Mouse (Mus musculus) embryonic facial prominence, embryonic 12.5 days (tissue): ENCODE data around the gene Gan. TPM values are rescaled to one million over a fixed set of nuclear protein-coding genes. Genes with fewer than 3 reads are reported as not detected.

ENCODE experiments used
- ATAC-seq: fragments of 200-750 bp; cut with Nextera tagmentation; 2 replicates; pipeline ENCODE4 v1.8.0; 2017; ENCODE audit not compliant: insufficient number of reproducible peaks, insufficient read depth, low FRiP score, low TSS enrichment
- H3K27ac ChIP-seq: fragments of 300-500 bp; sonication (generic); 2 replicates; pipeline ENCODE4 v1.5.1; 2016; ENCODE audit warnings: mild to moderate bottlenecking
- H3K27me3 ChIP-seq: fragments of 300-500 bp; sonication (generic); 2 replicates; pipeline ENCODE4 v1.6.1; 2016; ENCODE audit warnings: mild to moderate bottlenecking, moderate library complexity
- H3K36me3 ChIP-seq: fragments of 300-500 bp; sonication (generic); 2 replicates; pipeline ENCODE4 v1.6.1; 2016; ENCODE audit warnings: mild to moderate bottlenecking
- H3K4me1 ChIP-seq: fragments of 300-500 bp; sonication (generic); 2 replicates; pipeline ENCODE4 v1.6.1; 2016
- H3K4me2 ChIP-seq: fragments of 300-500 bp; sonication (generic); replicated peaks from 2 replicates; pipeline ENCODE4 v1.6.1; 2016; ENCODE audit warnings: mild to moderate bottlenecking, moderate library complexity
- H3K4me3 ChIP-seq: fragments of 300-500 bp; sonication (generic); 2 replicates; pipeline ENCODE4 v1.5.1; 2016; ENCODE audit warnings: mild to moderate bottlenecking
- H3K9ac ChIP-seq: fragments of 300-500 bp; sonication (generic); 2 replicates; pipeline ENCODE4 v1.6.1; 2016; ENCODE audit warnings: mild to moderate bottlenecking, moderate library complexity
- H3K9me3 ChIP-seq: fragments of 300-500 bp; sonication (generic); 2 replicates; pipeline ENCODE4 v1.6.1; 2016; ENCODE audit warnings: mild to moderate bottlenecking, moderate library complexity
- WGBS: fragments of 180-500 bp; shearing (Covaris S2); methylation state at CpG from one replicate; pipeline ENCODE4 v1.1.7; 2016; 5-methylcytosine and 5-hydroxymethylcytosine counted together
- polyA plus RNA-seq: library from polyadenylated mRNA; unstranded; fragments of >200 nt; fragmentation: Nextera tagmentation; extraction: Ambion mirVana; gene quantifications from 2 replicates; pipeline ENCODE4 v1.2.1, GENCODE M21; 2016

The Gan gene
- polyA plus RNA-seq, 1 experiment from 2014 or later = 3.4 TPM

GRCm38 (mm10) chr8:117203085-117203484, 45.1 kb downstream of the Gan start:
- Histone ChIP-seq H3K4me3 (no peak overlapping the region), H3K9ac (no peak overlapping the region), H3K4me1 (peaks cover 18% of the 10 kb centered on the region), H3K4me2 (no peak overlapping the region), H3K36me3 (peaks cover 26% of the 10 kb centered on the region), H3K9me3 (no peaks in the 10 kb centered on the region), H3K27me3 (no peaks in the 10 kb centered on the region), H3K27ac (no peak overlapping the region)
- 87% methylated on average over 4 of the region's 4 CpGs for WGBS
- no peak for ATAC-seq

GRCm38 (mm10) chr8:117205884-117206283, 47.9 kb downstream of the Gan start:
- 91% methylated on average over 4 of the region's 4 CpGs for WGBS
- Histone ChIP-seq H3K9me3 (no peaks in the 10 kb centered on the region), H3K36me3 (peaks cover 39% of the 10 kb centered on the region), H3K4me2 (no peak overlapping the region), H3K9ac (no peak overlapping the region), H3K4me1 (peaks cover 8% of the 10 kb centered on the region; the same call in 1 of the 2 replicates), H3K27ac (no peak overlapping the region), H3K27me3 (no peaks in the 10 kb centered on the region), H3K4me3 (no peak overlapping the region)
- ATAC-seq = no peak

GRCm38 (mm10) chr8:117206636-117207035, 48.7 kb downstream of the Gan start:
- Histone ChIP-seq H3K9me3 (no peaks in the 10 kb centered on the region), H3K27me3 (no peaks in the 10 kb centered on the region), H3K27ac (no peak overlapping the region), H3K36me3 (peaks cover 34% of the 10 kb centered on the region), H3K4me3 (no peak overlapping the region), H3K4me1 (peaks cover 3% of the 10 kb centered on the region; the same call in 1 of the 2 replicates), H3K4me2 (no peak overlapping the region), H3K9ac (no peak overlapping the region)
- ATAC-seq = no peak
- 93% methylated on average over 7 of the region's 7 CpGs for WGBS

- ATAC-seq = no peak
- H3K4me3 ChIP-seq = no peak overlapping the region
- H3K36me3 ChIP-seq = peaks cover 23% of the 10 kb centered on the region
- H3K27ac ChIP-seq = no peak overlapping the region
- H3K9ac ChIP-seq = no peak overlapping the region
- no peaks in the 10 kb centered on the region for H3K4me1 ChIP-seq
- H3K4me2 ChIP-seq = no peak overlapping the region
- 90% methylated on average over 12 of the region's 12 CpGs for WGBS
- H3K27me3 ChIP-seq = no peaks in the 10 kb centered on the region
- no peaks in the 10 kb centered on the region for H3K9me3 ChIP-seq
Measured at GRCm38 (mm10) chr8:117209150-117209549, 51.2 kb downstream of the Gan start.

GRCm38 (mm10) chr8:117212100-117212499, 54.2 kb downstream of the Gan start:
- H3K27me3 ChIP-seq = no peaks in the 10 kb centered on the region
- H3K4me3 ChIP-seq = no peak overlapping the region
- H3K4me1 ChIP-seq = no peaks in the 10 kb centered on the region
- no peak for ATAC-seq
- H3K27ac ChIP-seq = no peak overlapping the region
- no peak overlapping the region for H3K4me2 ChIP-seq
- 88% methylated on average over 11 of the region's 11 CpGs for WGBS
- peaks cover 14% of the 10 kb centered on the region; the same call in 1 of the 2 replicates for H3K36me3 ChIP-seq
- H3K9me3 ChIP-seq = 0 out of 2 replicates have a peak, but pooled peaks cover 1% of the 10 kb centered on the region
- no peak overlapping the region for H3K9ac ChIP-seq

- Histone ChIP-seq H3K9ac (no peak overlapping the region), H3K36me3 (no peaks in the 10 kb centered on the region), H3K4me2 (no peak overlapping the region), H3K27ac (no peak overlapping the region), H3K27me3 (no peaks in the 10 kb centered on the region), H3K4me3 (no peak overlapping the region), H3K9me3 (0 out of 2 replicates have a peak, but pooled peaks cover 3% of the 10 kb centered on the region), H3K4me1 (no peaks in the 10 kb centered on the region)
- no peak for ATAC-seq
- 91% methylated on average over 2 of the region's 2 CpGs for WGBS
Measured at GRCm38 (mm10) chr8:117217724-117218123, 59.8 kb downstream of the Gan start.

GRCm38 (mm10) chr8:117222396-117222795, 64.5 kb downstream of the Gan start:
- no peaks in the 10 kb centered on the region for H3K27me3 ChIP-seq
- no peak for ATAC-seq
- no peak overlapping the region for H3K27ac ChIP-seq
- no peaks in the 10 kb centered on the region for H3K36me3 ChIP-seq
- H3K9ac ChIP-seq = no peak overlapping the region
- no peaks in the 10 kb centered on the region for H3K4me1 ChIP-seq
- WGBS = 88% methylated on average over 6 of the region's 6 CpGs
- no peak overlapping the region for H3K4me2 ChIP-seq
- no peaks in the 10 kb centered on the region for H3K9me3 ChIP-seq
- no peak overlapping the region for H3K4me3 ChIP-seq

- 0 out of 2 replicates have a peak, but pooled peaks have one; percentile 47 for ATAC-seq
- Histone ChIP-seq H3K4me2 (peak overlapping the region; percentile 41), H3K9ac (no peak overlapping the region), H3K9me3 (no peaks in the 10 kb centered on the region), H3K4me3 (peak overlapping the region; percentile 25), H3K36me3 (no peaks in the 10 kb centered on the region), H3K4me1 (no peaks in the 10 kb centered on the region), H3K27me3 (no peaks in the 10 kb centered on the region), H3K27ac (no peak overlapping the region)
- WGBS = 13% methylated on average over 9 of the region's 9 CpGs
Measured at GRCm38 (mm10) chr8:117224630-117225029, 66.7 kb downstream of the Gan start.

GRCm38 (mm10) chr8:117226306-117226705, 68.4 kb downstream of the Gan start:
- no peaks in the 10 kb centered on the region for H3K36me3 ChIP-seq
- WGBS = 80% methylated on average over 12 of the region's 12 CpGs
- H3K27me3 ChIP-seq = no peaks in the 10 kb centered on the region
- H3K9me3 ChIP-seq = no peaks in the 10 kb centered on the region
- ATAC-seq = no peak
- H3K9ac ChIP-seq = no peak overlapping the region
- H3K4me3 ChIP-seq = no peak overlapping the region
- no peaks in the 10 kb centered on the region for H3K4me1 ChIP-seq
- no peak overlapping the region for H3K27ac ChIP-seq
- no peak overlapping the region for H3K4me2 ChIP-seq

- Histone ChIP-seq H3K27ac (no peak overlapping the region), H3K27me3 (no peaks in the 10 kb centered on the region), H3K4me3 (no peak overlapping the region), H3K9me3 (no peaks in the 10 kb centered on the region), H3K36me3 (no peaks in the 10 kb centered on the region), H3K4me2 (no peak overlapping the region), H3K4me1 (no peaks in the 10 kb centered on the region), H3K9ac (no peak overlapping the region)
- WGBS = 89% methylated on average over 2 of the region's 2 CpGs
- no peak for ATAC-seq
Measured at GRCm38 (mm10) chr8:117227339-117227738, 69.4 kb downstream of the Gan start.

GRCm38 (mm10) chr8:117233199-117233598, 75.3 kb downstream of the Gan start:
- no peaks in the 10 kb centered on the region for H3K4me1 ChIP-seq
- H3K27ac ChIP-seq = no peak overlapping the region
- H3K4me3 ChIP-seq = no peak overlapping the region
- no peak for ATAC-seq
- H3K27me3 ChIP-seq = no peaks in the 10 kb centered on the region
- H3K9ac ChIP-seq = no peak overlapping the region
- WGBS = 82% methylated on average over 7 of the region's 7 CpGs
- no peaks in the 10 kb centered on the region for H3K36me3 ChIP-seq
- H3K4me2 ChIP-seq = no peak overlapping the region
- no peaks in the 10 kb centered on the region for H3K9me3 ChIP-seq

- no peaks in the 10 kb centered on the region for H3K36me3 ChIP-seq
- no peak overlapping the region for H3K4me2 ChIP-seq
- no peaks in the 10 kb centered on the region for H3K4me1 ChIP-seq
- no peak for ATAC-seq
- no peak overlapping the region for H3K4me3 ChIP-seq
- H3K9ac ChIP-seq = no peak overlapping the region
- H3K9me3 ChIP-seq = no peaks in the 10 kb centered on the region
- WGBS = 88% methylated on average over 4 of the region's 4 CpGs
- H3K27me3 ChIP-seq = no peaks in the 10 kb centered on the region
- H3K27ac ChIP-seq = no peak overlapping the region
Measured at GRCm38 (mm10) chr8:117236531-117236930, 78.6 kb downstream of the Gan start.

GRCm38 (mm10) chr8:117240326-117240725, 82.4 kb downstream of the Gan start:
- ATAC-seq = no peak
- WGBS = 80% methylated on average over 5 of the region's 5 CpGs

More at GRCm38 (mm10) chr8:117240326-117240725, 82.4 kb downstream of the Gan start:
- H3K36me3 ChIP-seq = no peaks in the 10 kb centered on the region
- no peak overlapping the region for H3K27ac ChIP-seq
- no peaks in the 10 kb centered on the region for H3K4me1 ChIP-seq
- H3K9me3 ChIP-seq = no peaks in the 10 kb centered on the region
- H3K4me2 ChIP-seq = no peak overlapping the region
- H3K9ac ChIP-seq = no peak overlapping the region
- H3K27me3 ChIP-seq = no peaks in the 10 kb centered on the region
- no peak overlapping the region for H3K4me3 ChIP-seq
